Mouse (Mus musculus) adrenal gland, adult 2 months (tissue): ENCODE results near the gene Phgr1. TPM values are rescaled to one million over a fixed set of nuclear protein-coding genes. Genes with fewer than 3 reads are reported as not detected.
A peak's percentile ranks its signal among the peaks of the same experiment; 100 is the strongest.

Experiments used
- DNase-seq: peaks from one replicate; pipeline ENCODE4 v3.0.0; 2021
- long read RNA-seq: library from polyadenylated mRNA; stranded (forward); transcript quantifications from one replicate; pipeline ENCODE4 v2.0.0, GENCODE M21; 2021
- polyA plus RNA-seq: library from polyadenylated mRNA; depleted of rRNA; stranded (reverse); fragments of >200 nt; gene quantifications from 2 replicates; pipeline ENCODE4 v1.2.3, GENCODE M21; 2012; rRNA removed
- total RNA-seq, 2 experiments: library from RNA; stranded (reverse); gene quantifications; 2 replicates each; pipeline ENCODE4 v1.2.3; 2021

Phgr1 gene
- total RNA-seq (not detected), polyA plus RNA-seq (0.83 TPM in 1 of 2 replicates, not detected in the other)
- long read RNA-seq: 0 reads

DNA sequence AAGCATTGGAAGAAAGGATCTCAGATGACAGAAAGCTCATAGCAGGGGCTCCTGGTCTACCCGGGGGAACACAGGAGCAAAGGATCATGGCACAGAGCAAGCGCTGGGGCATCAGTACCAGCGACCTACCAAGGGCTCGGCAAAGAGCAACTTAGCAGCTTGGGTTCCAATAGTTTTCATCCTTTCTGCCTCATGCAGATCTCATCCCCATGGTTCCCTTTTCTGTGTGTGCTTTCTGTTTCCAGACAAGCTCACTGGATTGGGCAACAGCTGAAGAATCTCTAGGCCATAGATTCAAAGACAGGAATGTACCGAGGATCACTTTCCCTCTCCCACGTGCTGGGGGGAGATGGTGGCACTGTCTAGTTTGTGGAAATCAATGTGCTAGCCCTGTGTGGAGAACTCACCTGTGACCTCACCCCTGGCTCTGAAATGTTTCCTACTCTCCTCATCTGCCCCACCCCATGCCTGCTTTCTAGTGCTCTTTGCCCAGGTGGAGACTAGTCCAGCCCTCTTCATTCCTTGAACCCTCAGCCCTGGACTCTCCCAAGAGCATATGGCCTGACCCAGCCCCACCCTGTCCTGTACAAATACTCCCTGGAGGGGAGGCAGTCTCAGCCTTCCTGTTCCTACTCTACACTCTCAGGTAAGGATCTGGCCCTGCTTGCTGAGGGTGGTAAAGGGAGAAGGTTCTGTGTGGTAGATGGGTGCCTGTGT lies at the start of gene Phgr1:
TSS of gene Phgr1 (plus strand) at position 612 of the 717 bp plus-strand sequence.
- no peak for DNase-seq

DNA sequence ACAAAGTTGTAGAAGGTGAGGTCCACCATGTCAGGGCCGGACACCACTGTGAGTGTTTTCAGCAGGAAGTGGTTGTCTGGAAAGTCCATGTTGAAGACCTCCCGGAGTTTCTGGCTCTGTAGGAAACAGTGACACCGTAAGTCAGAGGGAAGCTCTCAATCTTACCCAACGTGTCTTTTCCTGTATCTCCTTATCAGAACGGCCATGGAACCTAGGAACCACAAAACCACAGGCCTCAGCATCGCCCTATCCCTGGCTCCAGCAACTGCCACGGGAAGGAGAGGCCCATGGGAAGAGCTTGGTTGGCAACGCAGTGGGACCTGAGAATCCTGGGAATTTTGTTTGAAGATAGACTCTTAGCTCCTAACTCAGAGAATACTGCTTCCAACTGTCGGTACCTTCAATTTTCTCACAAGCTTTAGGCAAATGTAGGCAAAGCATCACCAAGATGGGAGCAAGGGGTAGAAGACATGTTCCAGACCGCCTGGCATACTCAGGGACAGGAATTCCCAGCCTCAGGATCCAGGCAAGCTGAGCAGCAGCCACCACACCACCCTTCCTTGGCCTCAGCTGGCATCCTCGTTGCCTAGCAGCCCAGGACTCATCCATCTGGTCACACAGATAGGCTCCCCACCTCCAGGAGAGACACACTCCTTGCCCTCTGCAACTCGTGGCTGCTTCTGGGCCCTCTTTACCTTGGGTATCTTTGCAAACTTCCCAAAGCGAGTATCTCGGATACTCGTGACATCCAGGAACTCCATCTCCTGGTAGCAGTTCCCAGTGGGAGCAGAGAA lies 48.7 kb upstream of the Phgr1 start:
- peak; percentile 3 for DNase-seq

DNA sequence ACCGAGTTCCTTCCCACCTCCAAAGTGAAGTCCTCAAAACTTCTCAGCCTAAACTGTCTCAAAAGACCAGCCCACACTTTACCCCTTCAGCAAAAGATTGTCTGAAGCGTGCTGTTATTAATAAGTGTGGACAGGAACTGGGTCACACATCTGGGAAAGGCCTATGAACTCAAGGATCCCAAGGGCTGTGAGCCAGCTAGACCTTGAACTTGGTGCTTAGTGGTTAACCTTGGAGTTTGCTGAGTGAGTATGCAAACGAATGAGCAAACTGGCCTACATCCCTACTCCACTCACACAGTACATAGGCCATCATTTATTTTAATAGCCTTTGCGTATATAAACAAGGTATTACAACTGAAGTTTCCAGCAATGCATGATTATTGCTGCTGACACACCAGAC lies 47.1 kb upstream of the Phgr1 start:
- peak; percentile 83 for DNase-seq

DNA sequence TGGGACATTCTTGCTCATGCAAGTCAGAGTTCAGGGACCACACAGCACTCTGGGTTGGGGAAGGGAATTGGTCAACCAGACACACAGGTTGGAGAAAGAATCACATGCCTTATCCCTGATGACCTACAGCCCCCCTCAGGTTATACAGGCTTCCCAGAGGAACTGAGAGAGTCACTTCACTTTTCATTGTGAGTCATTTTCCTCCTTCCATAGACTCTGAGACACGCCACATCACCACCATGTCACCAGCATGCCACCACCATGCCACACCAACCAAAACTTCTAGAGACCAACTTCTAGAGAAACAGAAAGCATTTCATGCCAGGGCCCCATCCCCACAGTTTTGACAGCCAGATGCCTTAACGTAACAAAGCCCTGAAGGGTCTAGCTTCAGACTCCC lies 45.7 kb upstream of the Phgr1 start:
- DNase-seq: peak; percentile 7

DNA sequence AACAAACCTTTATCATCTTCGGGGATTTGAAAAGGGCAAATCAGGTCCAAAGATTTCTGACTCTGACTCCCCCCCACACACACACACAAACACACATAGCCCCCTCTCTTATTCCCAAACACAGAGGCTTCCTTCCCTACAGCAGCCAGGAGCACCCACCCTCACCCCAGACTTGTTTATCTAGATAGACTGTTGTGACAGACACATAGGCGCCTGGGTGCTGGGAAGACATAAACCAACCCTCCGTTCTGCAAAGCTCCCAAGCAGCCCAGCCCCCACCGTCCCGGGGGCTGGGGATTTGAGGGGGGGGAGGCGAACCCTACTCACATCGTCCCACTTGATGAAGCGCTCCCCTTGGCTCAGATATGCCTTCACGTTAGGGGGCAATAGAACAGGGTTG lies 44.7 kb upstream of the Phgr1 start:
- DNase-seq: peak; percentile 2

DNA sequence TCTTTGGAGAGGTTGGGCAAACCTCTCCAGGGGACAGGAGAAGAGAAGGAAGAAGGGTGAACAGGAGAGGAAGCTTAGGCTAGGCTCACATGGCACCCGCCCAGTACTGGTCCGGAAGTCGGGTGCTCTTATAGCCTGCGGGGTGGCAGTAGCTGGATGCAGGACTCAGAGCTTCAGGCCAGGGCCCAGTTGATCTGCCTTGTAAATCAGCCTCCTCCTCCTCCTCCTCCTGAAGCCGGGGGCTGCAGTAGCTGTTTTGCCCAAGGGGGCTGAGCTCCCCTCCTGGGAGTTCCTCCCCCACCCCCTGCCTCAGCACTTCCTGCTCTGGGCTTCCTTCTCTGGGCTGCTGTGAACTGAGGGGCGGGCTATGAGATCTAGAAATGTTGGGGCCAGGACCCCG lies 44.2 kb upstream of the Phgr1 start, which contains the start of gene Plcb2:
TSS of gene Plcb2 (minus strand) at position 102 of the 400 bp plus-strand sequence.
- DNase-seq: no peak

DNA sequence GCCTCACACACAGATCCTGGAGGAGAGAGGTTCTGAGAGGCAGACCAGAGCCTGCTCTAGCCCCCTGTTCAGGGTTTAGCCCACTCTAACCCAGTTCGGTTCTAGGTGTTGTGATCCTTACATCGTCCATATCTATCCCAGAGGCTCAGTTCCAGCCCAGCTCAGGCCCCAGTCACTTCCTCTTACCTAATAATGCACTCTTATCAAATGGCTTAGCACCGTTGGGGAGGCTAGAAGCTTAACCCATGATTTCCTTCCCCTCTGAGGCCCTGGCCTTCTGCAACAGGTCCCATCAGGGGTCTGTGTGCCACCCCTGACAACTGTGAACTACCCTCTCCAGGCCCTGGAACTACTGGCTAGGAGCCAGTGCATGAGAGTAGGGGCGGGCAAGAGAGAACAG lies 43.4 kb upstream of the Phgr1 start:
- no peak for DNase-seq

DNA sequence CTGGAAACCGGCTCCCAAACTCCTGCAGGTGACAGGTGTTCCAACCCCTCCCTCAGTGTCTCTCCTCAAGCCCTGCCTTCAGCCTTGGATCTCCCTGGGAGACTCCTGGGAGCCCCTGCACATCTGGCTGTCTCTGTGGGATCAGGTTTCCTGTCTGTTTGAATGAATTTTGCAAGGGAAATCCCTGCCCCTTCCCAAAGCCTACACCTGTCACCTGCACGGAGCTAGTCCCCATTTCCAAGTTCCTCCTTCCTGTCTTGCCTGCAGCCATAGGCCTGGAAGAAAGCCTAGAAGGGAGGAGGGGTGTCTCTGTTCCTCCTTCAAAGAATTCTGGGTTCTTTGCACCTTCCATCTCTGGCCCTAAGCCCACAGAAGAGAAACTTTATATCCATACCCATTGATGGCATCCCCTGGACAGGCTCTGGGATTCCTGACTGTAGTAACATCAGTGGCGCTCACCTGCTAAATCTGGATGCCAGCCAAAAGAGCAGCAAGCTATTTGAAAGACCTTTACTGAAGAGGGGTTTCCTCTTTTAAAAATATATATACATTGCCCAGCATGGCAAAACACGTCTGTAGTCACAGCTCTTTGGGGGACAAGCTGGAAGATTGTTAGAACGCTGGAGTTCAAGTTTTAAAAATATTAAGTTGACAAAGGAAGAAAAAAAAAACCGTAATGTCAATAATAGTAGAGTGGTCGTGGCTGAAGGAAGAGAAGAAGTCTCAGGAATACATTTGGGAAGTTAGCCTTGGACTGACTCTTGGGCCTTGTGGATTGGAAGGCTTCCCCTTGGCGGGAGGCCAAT lies 42.5 kb upstream of the Phgr1 start:
- no peak for DNase-seq

DNA sequence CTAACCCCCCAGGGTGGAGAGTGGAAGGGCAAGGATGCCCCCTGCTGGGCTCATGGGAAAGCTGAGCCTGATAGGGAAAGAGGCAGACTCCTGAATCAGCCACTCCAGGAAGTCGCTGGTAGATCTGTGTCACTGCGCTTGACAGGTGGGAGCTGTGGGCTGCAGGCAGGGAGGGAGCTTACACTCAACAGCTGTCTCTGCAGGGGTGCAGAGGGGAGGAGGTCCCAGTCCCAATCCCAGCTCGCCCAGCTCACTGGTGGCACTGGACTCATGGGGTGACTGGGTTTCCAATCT lies 42.0 kb upstream of the Phgr1 start:
- DNase-seq: peak; percentile 87

DNA sequence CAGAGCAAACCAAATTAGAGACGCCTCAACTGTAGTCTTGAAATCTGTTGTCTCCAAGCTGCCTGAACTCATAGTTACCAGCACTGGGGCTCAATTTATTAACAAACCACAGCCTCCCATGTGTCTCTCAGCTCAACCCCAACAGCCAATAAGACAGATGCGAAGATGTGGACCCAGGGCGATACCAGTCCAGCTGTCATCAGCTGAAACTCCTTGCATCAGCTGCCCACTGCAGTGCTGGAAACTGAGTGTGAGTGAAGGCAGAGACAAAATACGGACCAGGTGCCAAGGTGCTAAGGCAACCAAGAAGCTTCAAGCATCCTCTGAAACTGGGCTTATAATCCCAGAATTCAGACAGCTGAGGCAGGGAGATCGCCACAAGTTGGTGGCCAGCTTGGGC lies 40.6 kb upstream of the Phgr1 start:
- DNase-seq: no peak

DNA sequence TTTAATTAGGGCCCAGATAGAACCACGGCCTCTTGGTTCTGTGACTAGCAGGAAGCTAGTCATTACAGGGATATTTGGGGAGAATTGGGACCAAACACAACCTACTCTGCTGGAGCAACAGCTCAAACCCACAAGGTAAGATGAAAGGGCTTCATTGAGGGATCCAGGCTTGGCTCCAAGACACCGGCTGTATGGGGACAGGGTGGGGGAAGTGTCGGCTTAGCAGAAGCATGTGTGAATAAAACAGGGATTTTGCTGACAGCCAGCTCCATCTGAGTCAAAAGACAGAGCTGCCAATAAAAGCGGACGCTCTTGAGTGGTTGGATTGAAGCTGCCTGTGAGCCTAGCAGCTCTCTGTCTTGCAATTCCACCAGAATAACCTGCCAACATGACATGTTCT lies 39.2 kb upstream of the Phgr1 start:
- peak; percentile 0 for DNase-seq

DNA sequence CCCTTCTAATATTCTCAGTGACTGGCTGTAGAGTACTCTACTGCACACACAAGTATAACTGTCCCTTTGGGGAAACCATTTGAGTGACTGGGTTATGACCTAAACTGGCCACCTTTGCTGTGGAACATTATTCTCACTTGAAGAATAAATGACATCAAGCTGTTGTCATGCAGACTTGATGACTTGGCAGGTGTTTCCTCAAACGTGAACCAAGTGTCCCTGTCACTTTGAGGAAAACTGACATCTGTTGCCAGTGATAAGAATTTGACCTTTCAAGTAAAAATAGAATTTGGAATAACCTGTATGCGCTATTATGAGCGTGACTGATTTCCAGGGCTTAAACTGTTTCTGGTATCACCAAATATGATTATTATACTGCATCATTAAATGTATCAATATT lies 32.2 kb upstream of the Phgr1 start:
- DNase-seq: no peak

DNA sequence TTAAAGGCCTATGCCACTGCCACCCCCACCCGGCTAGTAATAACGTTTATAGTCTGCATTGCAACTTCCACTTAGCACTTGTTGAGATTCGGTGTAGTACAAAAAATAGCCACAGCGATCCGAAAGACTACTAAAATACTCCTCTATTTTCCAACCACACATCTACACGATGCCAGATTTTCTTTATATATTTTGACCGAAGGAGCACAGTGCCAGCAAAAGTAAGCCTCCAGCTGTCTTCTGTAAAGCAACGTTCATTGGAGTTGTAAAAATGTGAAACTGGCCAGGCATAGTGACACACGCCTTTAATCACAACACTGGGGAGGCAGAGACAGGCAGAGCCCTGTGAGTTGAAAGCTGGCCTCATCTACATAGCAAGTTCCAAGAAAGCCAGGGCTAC lies 31.4 kb upstream of the Phgr1 start:
- peak; percentile 1 for DNase-seq

DNA sequence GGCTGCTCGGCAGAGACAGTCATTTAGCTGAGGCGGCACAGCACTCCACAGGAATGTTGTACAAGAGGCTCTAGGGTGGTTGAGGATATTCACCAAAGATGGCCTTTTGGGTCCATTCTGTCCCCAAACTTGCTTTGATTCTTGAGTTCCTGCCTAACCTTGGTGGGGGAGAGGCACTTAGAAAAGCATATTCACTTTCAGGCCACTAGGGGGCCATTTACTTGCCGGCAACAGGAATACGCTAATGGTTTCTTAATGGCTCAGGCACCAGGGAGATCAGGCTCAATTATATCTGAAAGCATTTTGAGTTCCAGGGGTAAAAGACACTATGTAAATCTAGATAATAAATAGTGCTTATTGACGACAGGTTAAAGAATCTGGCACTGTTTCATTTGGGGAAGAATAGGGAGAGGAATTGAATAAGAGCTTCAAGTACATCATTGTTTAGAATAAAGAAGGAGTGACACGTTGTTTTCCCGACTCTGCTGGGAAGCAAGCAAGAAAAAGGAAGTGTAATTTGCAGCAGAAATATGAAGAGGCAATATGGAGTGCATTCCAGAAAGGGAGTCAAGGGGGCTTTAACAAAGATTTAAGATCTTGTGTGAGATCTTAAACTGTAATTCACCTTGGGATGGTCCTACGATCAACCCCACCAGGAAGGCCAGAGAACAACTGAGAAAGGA lies 29.2 kb upstream of the Phgr1 start:
- peak; percentile 55 for DNase-seq

DNA sequence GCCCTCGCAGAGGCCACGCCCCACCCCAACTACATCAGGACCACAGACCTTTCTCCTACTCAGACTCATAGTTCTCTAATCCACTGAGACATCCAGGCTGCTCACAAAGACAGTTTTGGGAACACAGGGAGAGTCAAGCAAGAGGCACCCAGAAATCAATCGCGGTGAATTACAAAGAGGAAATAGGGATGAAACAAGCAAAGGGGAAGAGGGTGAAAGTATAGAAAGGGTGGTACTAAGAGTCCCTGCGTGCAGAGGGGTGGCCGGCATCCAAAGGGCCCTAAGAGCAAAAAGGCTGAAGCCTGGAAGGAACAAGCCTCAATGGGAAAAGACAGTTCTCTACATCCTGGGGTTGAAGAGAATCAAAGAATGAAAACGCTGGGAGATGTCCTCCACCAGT lies 27.9 kb upstream of the Phgr1 start:
- DNase-seq: peak; percentile 5

DNA sequence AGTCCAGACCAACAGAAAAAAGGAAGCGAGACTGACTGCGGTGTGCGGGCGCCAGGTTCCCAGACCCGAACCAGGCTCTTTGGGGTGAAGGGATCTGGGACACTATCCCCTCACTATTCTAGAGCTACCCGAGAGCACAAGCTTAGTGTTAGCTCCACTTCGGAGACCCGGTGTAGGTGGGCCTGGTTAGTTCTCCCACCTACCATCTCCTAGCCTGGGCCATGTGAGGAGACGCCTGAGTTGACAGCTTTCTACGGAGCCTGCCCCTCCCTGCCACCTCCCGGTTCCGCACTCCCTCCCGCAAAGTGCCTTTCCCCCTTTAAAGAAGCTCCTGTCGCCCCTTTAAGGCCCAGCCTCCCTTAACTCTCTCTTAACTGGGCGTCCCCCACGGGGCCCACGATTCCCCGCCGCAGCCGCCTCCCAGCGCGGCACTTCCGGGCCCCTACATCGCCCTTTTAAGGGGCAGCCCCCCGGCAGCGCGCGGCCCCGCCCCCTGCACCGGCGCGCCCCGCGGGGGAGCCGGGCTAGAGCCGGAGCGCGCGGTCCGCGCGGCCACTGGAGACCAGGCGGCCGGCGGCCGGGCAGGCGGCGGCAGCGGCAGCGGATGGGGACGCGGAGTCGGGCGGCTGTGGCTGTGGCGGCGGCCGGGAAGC lies 27.2 kb upstream of the Phgr1 start, which contains the start of gene Inafm2:
TSS of gene Inafm2 (plus strand) at position 527 of the 653 bp plus-strand sequence.
- peak; percentile 97 for DNase-seq

DNA sequence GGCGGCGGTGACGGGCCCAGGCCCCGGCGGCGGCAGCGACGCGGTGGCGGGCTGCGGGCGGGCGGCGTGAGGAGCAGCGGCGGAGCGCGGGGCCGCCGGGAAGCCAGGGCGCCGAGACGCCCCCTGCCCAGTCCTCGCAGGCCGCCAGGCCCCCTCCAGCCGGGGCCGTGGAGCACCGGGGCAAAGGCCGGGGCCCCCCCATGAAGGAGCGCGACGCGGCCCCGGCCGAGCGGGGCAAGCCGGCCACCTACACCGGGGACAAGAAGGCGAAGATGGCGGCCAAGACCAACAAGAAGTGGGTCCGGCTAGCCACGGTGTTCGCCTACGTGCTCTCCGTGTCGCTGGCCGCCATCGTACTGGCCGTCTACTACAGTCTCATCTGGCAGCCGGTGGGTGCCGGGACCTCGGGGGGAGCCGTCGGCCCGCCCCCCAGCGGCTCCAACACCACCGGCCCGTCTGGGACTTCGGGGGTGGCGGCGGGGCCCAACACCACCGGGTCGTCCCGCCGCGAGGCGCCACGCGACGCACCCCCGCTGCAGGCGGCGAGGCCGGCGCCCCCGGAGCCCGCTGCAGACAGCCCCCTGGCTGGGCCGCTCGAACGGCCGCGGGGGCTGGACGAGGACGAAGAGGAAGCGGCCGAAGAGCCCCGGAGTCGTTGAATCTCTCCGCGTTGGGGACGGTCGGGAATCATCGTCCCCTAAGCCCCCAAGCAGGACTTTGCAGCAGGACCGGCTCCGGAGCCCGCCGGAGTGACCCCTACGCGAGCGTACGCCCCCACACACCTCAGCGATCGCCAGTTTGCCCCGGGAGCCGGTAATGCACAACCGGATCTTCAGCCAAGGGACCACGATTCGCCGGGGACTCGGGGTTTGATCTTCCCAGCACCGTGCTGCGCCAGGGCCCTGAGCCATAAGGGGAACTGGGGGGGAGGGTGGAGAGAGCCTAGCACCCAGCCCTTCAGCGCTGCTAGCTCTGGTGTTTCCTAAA lies 26.4 kb upstream of the Phgr1 start:
- DNase-seq: peak; percentile 67

DNA sequence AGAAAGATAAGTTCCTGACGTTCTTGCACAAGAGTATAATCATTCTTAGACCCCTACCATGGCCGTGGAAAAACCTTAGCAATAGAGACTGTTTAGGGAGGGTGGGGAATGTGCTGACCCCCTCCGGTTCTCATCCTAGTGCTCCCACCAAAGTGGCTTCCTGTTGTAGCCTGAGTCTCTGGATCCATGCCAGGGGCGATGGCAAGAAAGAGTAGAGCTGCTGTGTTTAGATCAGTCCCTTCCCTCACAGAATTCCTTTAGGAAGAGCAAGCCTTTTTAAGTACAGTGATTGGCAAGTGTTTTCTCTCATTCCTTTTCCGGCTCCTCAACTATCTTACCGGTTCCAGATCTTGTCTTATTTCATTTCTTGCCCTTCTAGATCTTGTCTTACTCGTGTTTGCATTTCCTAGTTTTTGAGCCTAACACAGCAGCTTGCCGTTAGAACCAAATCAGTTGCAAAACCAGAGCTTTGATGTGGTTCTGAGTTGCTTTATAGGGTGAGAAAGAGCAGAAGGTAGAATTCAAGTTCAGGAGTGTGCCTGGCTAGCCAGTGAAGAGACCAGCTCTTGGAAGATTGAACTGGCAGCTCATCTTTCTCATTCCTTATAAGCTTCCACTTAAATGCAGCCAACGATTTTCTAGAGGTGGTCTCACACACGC lies 25.1 kb upstream of the Phgr1 start:
- DNase-seq: no peak

DNA sequence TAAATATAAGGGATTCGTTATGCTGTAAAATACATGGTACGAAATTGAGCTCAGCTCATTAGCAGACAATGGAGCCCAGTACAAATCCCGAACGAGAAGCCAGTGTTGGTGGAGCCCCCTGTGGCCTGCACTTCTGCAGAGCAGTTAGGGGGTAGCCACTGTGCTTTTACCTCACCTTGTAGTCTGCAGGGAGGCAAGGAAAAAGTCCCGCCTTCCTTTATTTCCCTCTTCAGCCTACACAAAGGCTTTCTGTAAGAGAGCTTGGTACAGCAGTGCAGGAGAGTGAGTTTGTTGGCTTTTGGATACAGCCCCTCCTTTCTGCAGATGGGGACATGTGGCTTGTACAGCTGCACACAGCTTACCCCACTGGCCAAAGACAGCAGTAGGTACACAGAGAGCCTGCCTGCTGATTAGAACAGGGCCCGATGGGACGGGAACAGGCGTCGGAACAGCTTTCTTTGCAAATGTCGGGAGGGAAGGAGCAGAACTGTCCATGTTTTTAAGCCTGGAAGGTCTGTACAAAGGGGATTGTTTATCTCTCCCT lies 23.2 kb upstream of the Phgr1 start:
- no peak for DNase-seq
